Mouse (Mus musculus) adrenal gland, adult 2 months (tissue): ENCODE results near the gene 9130230L23Rik. TPM values are rescaled to one million over a fixed set of nuclear protein-coding genes. Genes with fewer than 3 reads are reported as not detected.
"Not testable (repeated sequence)": the region's sequence is repeated elsewhere in the genome, so short reads cannot be mapped to it uniquely, and the experiment has no call there.

Experiments used
- DNase-seq: peaks from one replicate; pipeline ENCODE4 v3.0.0; 2021
- polyA plus RNA-seq: library from polyadenylated mRNA; depleted of rRNA; stranded (reverse); fragments of >200 nt; gene quantifications from 2 replicates; pipeline ENCODE4 v1.2.3, GENCODE M21; 2012
- total RNA-seq, 2 experiments: library from RNA; stranded (reverse); gene quantifications; 2 replicates each; pipeline ENCODE4 v1.2.3; 2021

The 9130230L23Rik gene
- total and polyA plus RNA-seq, 3 experiments: 0.24 to 2.5 TPM; not detected in 1

DNA sequence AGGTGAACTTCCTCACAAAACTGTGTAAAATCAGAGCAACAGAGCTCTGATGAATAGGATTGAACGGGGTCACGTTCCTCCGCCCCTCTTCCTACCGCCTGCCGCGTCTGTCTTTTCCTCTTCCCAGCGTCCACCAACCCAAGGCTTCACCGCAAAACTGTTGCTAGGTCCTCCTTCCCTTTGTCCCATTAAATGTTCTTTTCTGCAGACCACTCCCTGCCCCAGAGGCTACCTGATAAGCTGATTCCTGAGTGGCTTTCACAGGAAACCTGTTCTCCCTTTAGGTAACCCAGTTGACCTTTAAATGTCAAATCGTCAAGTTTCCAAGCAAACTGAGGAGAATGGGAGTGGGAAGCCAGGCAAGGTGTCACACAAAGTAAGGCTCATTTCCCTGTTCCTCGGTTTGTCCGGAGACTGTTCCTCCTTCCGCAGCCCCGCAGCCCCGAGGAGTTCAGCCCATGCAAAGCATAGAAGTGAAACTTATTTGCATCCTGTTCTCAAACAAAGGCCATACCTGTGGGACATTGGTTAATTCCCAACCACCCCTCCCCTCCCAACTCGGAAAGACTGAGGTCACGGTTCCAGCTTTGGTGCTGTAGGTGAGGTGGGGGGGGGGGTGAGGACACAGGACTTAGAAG lies 1.1 kb upstream of the 9130230L23Rik start:
- DNase-seq: no peak

DNA sequence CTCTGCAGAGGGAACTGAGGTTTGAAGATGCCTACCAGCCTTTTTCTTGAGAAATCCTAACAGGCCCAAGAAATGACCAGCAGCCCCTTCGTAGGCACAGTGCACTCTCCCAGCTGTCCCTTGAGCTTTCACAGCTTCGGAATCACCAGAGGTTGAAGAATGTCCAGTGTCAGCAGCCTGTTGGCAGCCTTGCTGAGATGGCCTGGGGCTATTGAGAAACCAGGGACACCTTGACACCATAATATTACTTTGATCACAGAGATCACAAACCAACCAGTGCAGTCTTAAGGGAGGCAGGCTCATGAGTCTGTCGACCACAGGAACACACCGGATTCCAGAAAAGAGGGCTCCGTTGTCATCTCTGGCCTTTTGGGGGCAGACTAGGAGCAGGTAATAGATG lies 2.9 kb downstream of the 9130230L23Rik start:
- no peak for DNase-seq

- DNase-seq: no peak
Measured at GRCm38 (mm10) chr5:66000567-66001125, 3.4 kb downstream of the 9130230L23Rik start.

DNA sequence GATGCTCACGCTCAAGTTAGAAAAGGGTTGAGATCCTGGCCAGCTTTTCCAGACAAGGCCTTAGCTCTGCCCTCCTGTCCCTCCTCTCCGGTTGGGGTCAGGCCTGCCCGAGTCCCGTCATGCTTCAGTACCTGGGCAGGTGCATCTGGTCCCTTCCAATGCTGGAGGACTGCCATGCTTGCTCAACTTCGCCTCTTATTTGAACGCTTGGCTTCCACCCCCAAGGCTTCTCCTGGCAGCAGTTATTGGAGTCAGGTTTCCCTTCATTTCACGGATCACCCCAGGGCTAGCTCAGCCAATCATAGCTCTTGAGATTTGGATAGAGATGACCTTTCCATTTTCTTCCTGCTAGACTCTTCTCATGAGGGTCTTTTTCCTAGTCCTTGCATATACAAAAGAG lies 4.0 kb downstream of the 9130230L23Rik start:
- DNase-seq: no peak

GRCm38 (mm10) chr5:65999106-65999505 lies 5.0 kb downstream of the 9130230L23Rik start:
- DNase-seq: no peak

DNA sequence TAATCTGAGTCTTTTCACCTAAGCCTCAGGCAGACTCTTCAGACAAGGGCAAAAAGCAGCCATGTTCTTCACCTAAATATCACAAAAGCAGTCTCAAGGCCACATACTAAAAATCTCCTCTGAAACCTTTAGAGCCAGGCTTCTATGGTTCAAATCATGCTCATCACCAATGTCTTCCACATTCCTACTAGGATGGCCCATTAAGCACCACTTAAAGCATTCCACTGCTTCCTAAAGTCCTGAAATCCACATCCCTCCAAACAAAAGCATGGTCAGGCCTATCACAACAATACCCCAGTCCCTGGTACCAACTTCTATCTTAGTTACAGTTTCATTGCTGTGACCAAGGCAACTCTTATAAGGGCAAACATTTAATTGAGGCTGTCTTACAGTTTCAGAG lies 6.3 kb downstream of the 9130230L23Rik start:
- DNase-seq: no peak

GRCm38 (mm10) chr5:65994643-65995042 lies 9.4 kb downstream of the 9130230L23Rik start:
- peak; percentile 58 for DNase-seq

GRCm38 (mm10) chr5:65991191-65991590 lies 12.9 kb downstream of the 9130230L23Rik start:
- no peak for DNase-seq

- not testable (repeated sequence) for DNase-seq
Measured at GRCm38 (mm10) chr5:65987004-65987403, 17.1 kb downstream of the 9130230L23Rik start.

GRCm38 (mm10) chr5:65986426-65986825 lies 17.7 kb downstream of the 9130230L23Rik start:
- DNase-seq: no peak

DNA sequence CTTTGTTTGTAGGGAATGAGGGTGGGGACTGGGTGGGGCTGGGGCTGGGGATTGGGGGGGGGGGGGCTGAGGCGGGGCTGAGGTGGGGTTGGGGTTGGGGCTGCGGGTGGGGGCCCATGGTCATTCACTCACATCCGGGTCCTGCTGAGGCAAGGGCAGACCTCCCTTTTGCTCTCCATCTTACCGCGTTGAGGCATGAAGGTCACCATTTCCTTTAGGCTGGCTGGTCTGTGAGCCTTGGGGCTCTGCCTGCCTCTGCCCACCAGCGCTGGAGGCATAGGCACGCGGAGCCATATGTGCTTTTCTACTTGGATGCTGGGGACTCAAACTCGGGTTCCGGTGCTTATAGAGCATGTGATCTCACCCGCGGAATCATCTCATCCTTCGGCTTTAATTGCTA lies 28.4 kb downstream of the 9130230L23Rik start:
- DNase-seq: no peak

GRCm38 (mm10) chr5:65973189-65973588 lies 30.9 kb downstream of the 9130230L23Rik start:
- DNase-seq: peak; percentile 8

DNA sequence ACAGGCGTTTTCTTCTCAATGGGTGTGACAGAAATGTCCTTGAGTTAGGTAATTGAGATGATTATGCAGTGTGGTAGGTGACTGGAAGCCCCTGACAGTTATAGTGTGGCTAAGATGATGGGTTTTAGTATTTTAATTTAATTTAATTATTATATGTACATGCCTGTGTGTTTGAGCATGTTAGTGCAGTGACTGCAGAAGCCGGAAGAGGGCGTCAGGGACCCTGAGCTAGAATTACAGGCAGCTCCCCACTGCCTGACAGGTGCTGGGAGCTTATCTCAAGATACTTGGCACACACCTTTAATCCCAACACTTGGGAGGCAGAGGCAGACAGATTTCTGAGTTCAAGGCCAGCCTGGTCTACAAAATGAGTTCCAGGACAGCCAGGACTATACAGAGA lies 36.1 kb downstream of the 9130230L23Rik start:
- DNase-seq: no peak

- DNase-seq: no peak
Measured at GRCm38 (mm10) chr5:65967091-65967490, 37.0 kb downstream of the 9130230L23Rik start.

DNA sequence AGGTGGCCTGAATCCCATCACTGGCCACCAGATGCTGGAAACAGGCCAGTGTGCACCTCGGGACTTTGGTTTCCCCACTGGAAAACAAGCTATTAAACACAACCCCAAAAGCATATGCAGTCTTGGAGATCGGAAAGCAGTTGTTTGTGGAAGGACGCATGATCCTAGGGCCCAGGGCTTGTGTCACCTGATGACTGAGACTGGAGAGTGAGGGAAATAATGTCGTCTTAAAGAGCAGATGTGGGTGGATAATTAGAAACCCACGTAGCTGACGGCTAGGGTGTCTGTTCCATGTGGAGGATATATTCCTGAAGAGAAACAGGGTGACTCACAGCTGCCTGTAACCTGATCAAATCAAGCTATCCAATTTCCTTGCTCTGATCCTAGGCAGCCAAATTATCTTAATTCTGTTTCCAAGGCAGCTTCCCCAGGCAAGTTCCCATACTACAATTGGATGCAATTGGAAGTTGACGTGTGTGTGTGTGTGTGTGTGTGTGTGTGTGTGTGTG lies 38.3 kb downstream of the 9130230L23Rik start:
- DNase-seq: no peak

- DNase-seq: no peak
Measured at GRCm38 (mm10) chr5:65963291-65963690, 40.8 kb downstream of the 9130230L23Rik start.

DNA sequence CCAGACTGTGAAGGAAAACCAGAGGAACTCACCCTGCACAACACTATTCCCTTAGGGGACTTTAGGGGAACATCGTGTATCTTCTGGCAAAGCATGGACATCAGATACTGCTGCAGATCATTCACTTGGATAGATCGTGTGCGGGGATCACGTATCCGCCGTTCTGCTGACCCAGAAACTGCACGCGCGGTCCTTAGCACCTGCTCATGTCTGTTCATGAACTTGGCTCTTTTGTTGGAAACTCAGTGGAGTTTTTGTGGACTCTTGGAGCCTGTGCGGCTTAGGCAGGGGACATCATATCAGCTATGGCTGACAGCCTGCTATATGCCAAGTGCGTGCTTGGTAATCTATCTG lies 43.5 kb downstream of the 9130230L23Rik start:
- DNase-seq: no peak

DNA sequence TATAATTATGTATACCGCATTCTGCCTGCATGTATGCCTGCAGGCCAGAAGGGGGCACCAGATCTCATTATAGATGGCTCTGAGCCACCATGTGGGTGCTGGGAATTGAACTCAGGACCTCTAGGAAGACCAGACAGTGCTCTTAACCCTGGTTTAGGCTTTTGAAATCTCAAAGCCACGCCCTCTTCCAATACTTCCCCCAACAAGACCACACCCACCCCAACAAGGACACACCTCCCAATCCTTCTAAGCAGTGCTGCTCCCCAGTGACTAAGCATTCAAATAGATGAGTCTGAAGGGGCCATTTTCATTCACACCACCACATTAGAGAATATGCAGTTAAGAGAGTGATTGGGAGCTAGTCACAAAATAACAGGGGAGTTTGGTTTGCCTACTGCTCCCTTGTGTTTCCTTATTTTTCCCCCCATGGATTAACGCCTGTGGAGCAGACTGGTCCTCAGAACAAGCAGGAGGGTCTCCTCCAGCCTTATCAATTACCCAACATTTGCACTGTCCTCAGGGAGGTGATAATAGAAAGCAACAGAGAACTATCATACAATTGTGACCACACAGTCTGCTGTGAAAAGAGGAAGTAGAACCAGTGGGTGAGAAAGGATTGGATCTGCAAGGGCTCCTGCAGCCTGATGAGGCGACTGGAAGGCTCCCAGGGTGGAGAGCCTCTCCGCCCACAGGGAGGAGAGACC lies 44.0 kb downstream of the 9130230L23Rik start:
- DNase-seq: no peak

GRCm38 (mm10) chr5:65958597-65958996 lies 45.5 kb downstream of the 9130230L23Rik start:
- DNase-seq: no peak

DNA sequence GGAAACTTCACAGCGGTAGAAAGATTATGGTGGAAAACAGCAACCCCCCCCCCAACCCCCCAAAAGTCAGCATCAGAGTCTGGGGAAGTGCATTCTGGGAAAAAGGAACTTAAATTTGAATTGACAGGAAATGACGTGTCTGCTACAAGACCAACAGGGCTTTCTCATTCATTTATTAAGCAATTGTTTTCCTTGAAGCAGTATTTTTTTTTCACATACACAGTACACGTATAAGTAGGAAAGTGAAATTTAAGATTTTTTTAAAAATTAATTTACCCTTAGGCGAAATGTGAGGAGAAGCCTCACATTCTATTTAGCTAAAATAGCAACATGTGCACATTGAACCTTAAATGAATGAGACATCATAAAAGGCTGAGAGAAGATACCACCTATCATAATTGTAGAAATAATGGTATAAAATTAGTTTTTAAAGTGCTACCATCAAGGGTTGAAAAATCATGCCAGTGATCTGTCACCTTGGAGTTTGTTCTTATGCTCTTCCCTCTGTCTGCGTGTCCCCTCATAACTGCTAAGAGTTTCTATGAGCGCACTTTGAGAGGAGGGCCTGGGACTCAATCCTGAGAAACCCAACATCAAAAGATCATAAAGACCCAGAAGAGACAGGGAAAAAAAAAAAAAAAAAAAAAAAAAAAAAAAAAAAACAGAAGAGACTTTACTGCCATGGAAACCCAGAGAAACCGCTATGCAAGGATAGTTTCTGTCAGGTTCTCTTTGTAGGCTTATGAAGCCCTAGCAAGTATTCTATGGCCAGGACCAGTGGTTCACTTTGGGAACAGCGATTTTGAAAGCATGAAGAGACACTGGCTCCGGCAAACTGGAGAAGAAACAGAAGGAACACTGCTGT lies 47.7 kb downstream of the 9130230L23Rik start:
- DNase-seq: no peak

- DNase-seq: peak; percentile 82
Measured at GRCm38 (mm10) chr5:65955343-65956143, 48.5 kb downstream of the 9130230L23Rik start.
